28 mouse cellular contexts compared by ENCODE assay signal in genomic region chr1:37075759-37076158, GRCm38 (mm10). TPM values are rescaled to one million over a fixed set of nuclear protein-coding genes. Genes with fewer than 3 reads are reported as not detected.
DNase-seq lines count a peak whose midpoint lies in the region; ATAC-seq and TF ChIP-seq lines count a peak whose summit lies in the region.
"Had no signal": no experiment of that assay in that cellular context is flagged by ENCODE, and none has a peak within 500 bp of the region (broad histone marks: within the 10 kb centered on the region; RNA-seq: fewer than 3 reads in every experiment).

No protein-coding gene starts in this region.

- no peak overlapping the region for H3K4me3 ChIP-seq in CH12.LX (replicated peaks in 1 of 3; ENCODE audit: low read depth in 2 of 3, low read length in 2 of 3, poor library complexity in 1 of 3)
- no peak overlapping the region for H3K4me3 ChIP-seq in MEL (ENCODE audit: control insufficient read depth in 1 of 2, insufficient read depth in 1 of 2, low read depth in 2 of 2, low read length in 2 of 2)
- H3K4me3 ChIP-seq: embryonic facial prominence, embryonic 13.5 days; embryonic facial prominence, embryonic 15.5 days; erythroblast, embryonic 14.5 days; forebrain, embryonic 13.5 days; forebrain, embryonic 15.5 days had no signal

- intact Hi-C loops in left cerebral cortex, postnatal 10 days (cut with DNase I), result no loop called here

- TF ChIP-seq CTCF in CH12.LX (conservative IDR thresholded peaks at IDR 0.05 in 1 of 2, IDR thresholded peaks at IDR 0.05 in 1 of 2; ENCODE audit: low read depth in 2 of 2, low read length in 2 of 2) (no peak), MEL (IDR thresholded peaks at IDR 0.05 in 2 of 3, conservative IDR thresholded peaks at IDR 0.05 in 1 of 3; ENCODE audit: control insufficient read depth in 1 of 3, insufficient read depth in 1 of 3, low read depth in 2 of 3, low read length in 3 of 3, poor library complexity in 1 of 3, severe bottlenecking in 1 of 3) (no peak)

- dilution Hi-C loops in CH12.LX (cut with MboI; ENCODE audit: extremely low pct_ligation_motif_present, extremely low pct_unique_long_range_greater_than_20kb, low sequenced_read_pairs), result no loop called here

- no peaks in the 10 kb centered on the region for H3K79me2 ChIP-seq in CH12.LX (replicated peaks; ENCODE audit: control insufficient read depth, extremely low read depth, insufficient read depth, poor library complexity, severe bottlenecking)
- no peaks in the 10 kb centered on the region for H3K79me2 ChIP-seq in MEL (ENCODE audit: control insufficient read depth, insufficient read depth, low read length, poor library complexity)

- ATAC-seq in erythroid progenitor cell, adult 5-6 weeks (replicated peaks; ENCODE audit: low FRiP score, poor library complexity, severe bottlenecking), result no peak
- ATAC-seq: activated CD4-positive, CD25-positive, alpha-beta regulatory T cell, adult 4 months; CD4-positive, CD25-positive, alpha-beta regulatory T cell, adult 4 months; forebrain, embryonic 13.5 days; forebrain, embryonic 15.5 days; forebrain, postnatal 0 days; Patski had no signal

- TF ChIP-seq RAD21 in CH12.LX (IDR thresholded peaks at IDR 0.05; ENCODE audit: low read depth, low read length), result no peak
- TF ChIP-seq RAD21 in MEL (IDR thresholded peaks at IDR 0.05; ENCODE audit: low read depth, low read length), result no peak

- H3K9ac ChIP-seq in CH12.LX (ENCODE audit: insufficient read depth, low read depth) (no peak overlapping the region), MEL (ENCODE audit: control insufficient read depth, low read depth, low read length, poor library complexity, severe bottlenecking) (no peak overlapping the region)
- H3K9ac ChIP-seq: embryonic facial prominence, embryonic 13.5 days; embryonic facial prominence, embryonic 15.5 days; forebrain, embryonic 13.5 days; forebrain, embryonic 15.5 days; forebrain, postnatal 0 days had no signal

- H3K9me3 ChIP-seq in CH12.LX (replicated peaks; ENCODE audit: low read length) (peaks cover 9% of the 10 kb centered on the region), MEL (replicated peaks; ENCODE audit: insufficient read depth, low read length) (no peaks in the 10 kb centered on the region)
- H3K9me3 ChIP-seq: embryonic facial prominence, embryonic 13.5 days; embryonic facial prominence, embryonic 15.5 days; forebrain, embryonic 13.5 days; forebrain, embryonic 15.5 days; G1E had no signal

- H3K36me3 ChIP-seq in CH12.LX (replicated peaks in 1 of 2; ENCODE audit: control insufficient read depth in 1 of 2, insufficient read depth in 1 of 2, low read length in 1 of 2), result no peaks in the 10 kb centered on the region
- no peaks in the 10 kb centered on the region for H3K36me3 ChIP-seq in MEL (ENCODE audit: control insufficient read depth in 1 of 2, insufficient read depth in 2 of 2, low read length in 2 of 2)
- H3K36me3 ChIP-seq: embryonic facial prominence, embryonic 13.5 days; embryonic facial prominence, embryonic 15.5 days; forebrain, embryonic 15.5 days; G1E had no signal

- no peak overlapping the region for H3K27ac ChIP-seq in CH12.LX (ENCODE audit: insufficient read depth, low read depth)
- H3K27ac ChIP-seq in MEL (ENCODE audit: control insufficient read depth, low read depth, low read length), result no peak overlapping the region
- H3K27ac ChIP-seq: embryonic facial prominence, embryonic 13.5 days; embryonic facial prominence, embryonic 15.5 days; forebrain, embryonic 13.5 days; forebrain, embryonic 15.5 days had no signal

- H3K4me1 ChIP-seq in CH12.LX (ENCODE audit: control insufficient read depth in 1 of 2, insufficient read depth in 2 of 2), result peaks cover 0 to 4% of the 10 kb centered on the region in 2 experiments; a peak in 1 of 4 replicates
- no peaks in the 10 kb centered on the region for H3K4me1 ChIP-seq in MEL (ENCODE audit: control insufficient read depth in 1 of 2, insufficient read depth in 2 of 2, low read length in 2 of 2)

- no peaks in the 10 kb centered on the region for H3K27me3 ChIP-seq in CH12.LX (replicated peaks)
- H3K27me3 ChIP-seq in MEL (ENCODE audit: control insufficient read depth in 1 of 2, insufficient read depth in 2 of 2, low read length in 2 of 2), result peaks cover 0 to 2% of the 10 kb centered on the region in 2 experiments
- H3K27me3 ChIP-seq: embryonic facial prominence, embryonic 13.5 days; embryonic facial prominence, embryonic 15.5 days; forebrain, embryonic 13.5 days; forebrain, embryonic 15.5 days had no signal

- DNase-seq in CH12.LX (ENCODE audit: extremely low read depth) (no peak), MEL (ENCODE audit: low read depth, low spot score) (no peak), R1 (ENCODE audit: low read depth, low spot score) (peak; percentile 77)
- no peak for DNase-seq in left cerebral cortex, postnatal 10 days (ENCODE audit: extremely low spot score in 1 of 2, low spot score in 2 of 2)
- DNase-seq in layer of hippocampus, postnatal 25 days (ENCODE audit: extremely low spot score in 1 of 2, low spot score in 1 of 2), result no peak
- DNase-seq: adrenal gland, adult 8-10 months; adrenal gland, postnatal 14 days; adrenal gland, postnatal 36 days; B cell, adult 2 months; cerebellum, adult 11-12 months; cerebellum, adult 2 months; cerebellum, adult 9-10 months; cerebellum, postnatal 10 days; cerebellum, postnatal 36 days; embryo, embryonic 11 days; forebrain, postnatal 0 days had no signal

- no peak overlapping the region for H3K4me2 ChIP-seq in CH12.LX (ENCODE audit: insufficient read depth, low read depth, poor library complexity, severe bottlenecking)
- H3K4me2 ChIP-seq: embryonic facial prominence, embryonic 13.5 days; embryonic facial prominence, embryonic 15.5 days; forebrain, embryonic 13.5 days; forebrain, embryonic 15.5 days had no signal

- TF ChIP-seq POLR2A in CH12.LX (IDR thresholded peaks at IDR 0.05; ENCODE audit: low read depth, low read length), result no peak
- no peak for TF ChIP-seq POLR2A in MEL (IDR thresholded peaks at IDR 0.05; ENCODE audit: control insufficient read depth in 1 of 2, insufficient read depth in 1 of 2, low read depth in 1 of 2, low read length in 2 of 2, poor library complexity in 1 of 2)

- in situ Hi-C loops in CH12.LX (cut with MboI; ENCODE audit: low pct_ligation_motif_present, low pct_unique_long_range_greater_than_20kb, low sequenced_read_pairs), result no loop called here

- TF ChIP-seq EP300 in CH12.LX (IDR thresholded peaks at IDR 0.05; ENCODE audit: low read length) (no peak), MEL (IDR thresholded peaks at IDR 0.05; ENCODE audit: low read depth in 1 of 2, low read length in 2 of 2) (no peak)

TF ChIP-seq in CH12.LX, 34 proteins besides CTCF, POLR2A, EP300 and RAD21:
- TF ChIP-seq NRF1 (IDR thresholded peaks at IDR 0.05; ENCODE audit: low read depth, low read length) (no peak), USF1 (IDR thresholded peaks at IDR 0.05; ENCODE audit: low read depth, low read length) (0 out of 2 replicates have a peak, but pooled peaks have one; percentile 4)

TF ChIP-seq in MEL, 35 proteins besides CTCF, POLR2A, EP300 and RAD21:
- TF ChIP-seq POLR2AphosphoS5 (IDR thresholded peaks at IDR 0.05; ENCODE audit: borderline replicate concordance, low read depth, low read length), result no peak
- TF ChIP-seq USF1 (IDR thresholded peaks at IDR 0.05; ENCODE audit: low read depth, low read length), result peak; percentile 38; the same call in 1 of the 2 replicates

RNA-seq across cellular contexts. Expression of gene Vwa3b, which starts 49.4 kb away (rescaled TPM):
- total RNA-seq in CH12.LX (2012; rRNA removed) (not detected in 2 replicates), CH12.LX (2014; rRNA removed) (not detected in 2 replicates), MEL (2012; rRNA removed) (not detected in 2 replicates)
- polyA plus RNA-seq in CH12.LX (2012; ENCODE audit: insufficient read length, low read depth) (not detected in 2 replicates), MEL (2012; ENCODE audit: insufficient read depth in 1 of 2, insufficient read length in 2 of 2, low read depth in 1 of 2, low replicate concordance in 2 of 2, missing spikeins in 1 of 2) (not detected)
- total RNA-seq in left cerebral cortex, postnatal 10 days (2021), result 1 to 10 TPM; 3.0 to 4.1 TPM
- total RNA-seq in layer of hippocampus, postnatal 25 days (2021), result 10 to 100 TPM; 19.6 to 21.1 TPM
- total RNA-seq in erythroid progenitor cell, adult 5-6 weeks (2015; ENCODE audit: low replicate concordance), result not detected in 2 replicates
- not detected in 2 replicates for total RNA-seq in erythroid progenitor cell, adult 5-6 weeks (2017; ENCODE audit: low replicate concordance)
- total RNA-seq: common myeloid progenitor, adult 5-6 weeks had no signal
- polyA plus RNA-seq: erythroblast, embryonic 14.5 days; forebrain, embryonic 11.5 days; G1E; Patski had no signal

Comparison
In these comparisons a context has a peak if more than half of its experiments do, and no peak if none do; other contexts are left out.
1. RNA of gene Vwa3b, which starts 49.4 kb away (total RNA-seq): 19.6 to 21.1 TPM in layer of hippocampus, postnatal 25 days; 3.0 to 4.1 TPM in left cerebral cortex, postnatal 10 days, not detected in CH12.LX, not detected in MEL and not detected in erythroid progenitor cell, adult 5-6 weeks; every median in the first group is over 4 times any median in the second.
2. Of the 35 proteins assayed by ChIP-seq in both MEL and CH12.LX: peak only in MEL: none; only in CH12.LX: none; in both: USF1; in neither: 34.